Mouse (Mus musculus): Measurements from ENCODE around the gene Rab3il1.

The Rab3il1 gene

GRCm38 (mm10) chr19:10064173-10065012 lies 62.9 kb downstream of the Rab3il1 start:
- DNase-seq, result peak; percentile 65

GRCm38 (mm10) chr19:10065465-10066188 lies 64.2 kb downstream of the Rab3il1 start:
- DNase-seq, result no peak

GRCm38 (mm10) chr19:10066189-10066500 lies 64.7 kb downstream of the Rab3il1 start:
- DNase-seq, result no peak

- no peak for DNase-seq
Measured at GRCm38 (mm10) chr19:10066502-10066901, 65.0 kb downstream of the Rab3il1 start.

GRCm38 (mm10) chr19:10067701-10068100 lies 66.2 kb downstream of the Rab3il1 start:
- DNase-seq, result no peak

GRCm38 (mm10) chr19:10070186-10070980 lies 68.9 kb downstream of the Rab3il1 start:
- DNase-seq, result peak; percentile 52

- no peak for DNase-seq
Measured at GRCm38 (mm10) chr19:10071166-10071565, 69.7 kb downstream of the Rab3il1 start.

- DNase-seq, result no peak
Measured at GRCm38 (mm10) chr19:10071892-10072291, 70.4 kb downstream of the Rab3il1 start.

- DNase-seq, result no peak
Measured at GRCm38 (mm10) chr19:10073145-10073544, 71.7 kb downstream of the Rab3il1 start.

GRCm38 (mm10) chr19:10078392-10078791 lies 76.9 kb downstream of the Rab3il1 start:
- no peak for DNase-seq

GRCm38 (mm10) chr19:10080384-10080783 lies 78.9 kb downstream of the Rab3il1 start:
- no peak for DNase-seq

- no peak for DNase-seq
Measured at GRCm38 (mm10) chr19:10082105-10082504, 80.6 kb downstream of the Rab3il1 start.

GRCm38 (mm10) chr19:10085454-10085853 lies 84.0 kb downstream of the Rab3il1 start:
- no peak for DNase-seq

GRCm38 (mm10) chr19:10086976-10087375 lies 85.5 kb downstream of the Rab3il1 start:
- DNase-seq, result no peak
